Mouse (Mus musculus): ENCODE data around the gene Bcl2a1d. TPM values are rescaled to one million over a fixed set of nuclear protein-coding genes. Genes with fewer than 3 reads are reported as not detected.
"Not testable (repeated sequence)": the region's sequence is repeated elsewhere in the genome, so short reads cannot be mapped to it uniquely, and the experiment has no call there.

The Bcl2a1d gene
- polyA plus RNA-seq, 1 experiment from 2014 or later = 0.25 TPM

DNA sequence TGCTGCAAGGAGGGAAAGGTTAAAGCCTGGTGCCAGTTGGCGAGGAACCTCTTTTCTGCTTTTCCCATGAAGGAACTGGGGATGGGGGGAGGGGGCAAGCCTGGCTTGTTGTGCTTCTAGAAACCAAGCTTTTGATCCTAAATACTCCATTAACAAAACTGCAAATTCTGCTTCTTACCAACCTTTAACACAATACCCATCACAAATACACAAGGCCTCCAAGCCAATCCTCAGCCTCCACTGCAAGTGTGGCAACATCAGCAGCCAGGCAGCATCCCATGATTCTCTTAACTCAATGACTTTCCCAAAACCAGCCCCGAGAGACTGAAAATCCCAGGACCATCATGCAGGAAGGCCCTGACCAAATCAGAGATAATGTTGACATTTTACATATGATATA, 21.3 kb downstream of the Bcl2a1d start:
- H3K27me3 ChIP-seq (ENCODE audit: control insufficient read depth, insufficient read depth, low read length); H3K36me3 ChIP-seq (ENCODE audit: control insufficient read depth, insufficient read depth, low read length); ATAC-seq (ENCODE audit: low FRiP score, low TSS enrichment); DNase-seq; H3K4me3 ChIP-seq (replicated peaks; ENCODE audit: low read depth, low read length); H3K4me2 ChIP-seq (ENCODE audit: low read length); H3K9ac ChIP-seq (replicated peaks; ENCODE audit: low read length); H3K9me3 ChIP-seq (ENCODE audit: control insufficient read depth, low read length); H3K4me1 ChIP-seq (ENCODE audit: control insufficient read depth, insufficient read depth, low read length); H3K27ac ChIP-seq (replicated peaks; ENCODE audit: low read depth, low read length): not testable (repeated sequence)
- WGBS = 97% methylated on average over 2 of the region's 2 CpGs

DNA sequence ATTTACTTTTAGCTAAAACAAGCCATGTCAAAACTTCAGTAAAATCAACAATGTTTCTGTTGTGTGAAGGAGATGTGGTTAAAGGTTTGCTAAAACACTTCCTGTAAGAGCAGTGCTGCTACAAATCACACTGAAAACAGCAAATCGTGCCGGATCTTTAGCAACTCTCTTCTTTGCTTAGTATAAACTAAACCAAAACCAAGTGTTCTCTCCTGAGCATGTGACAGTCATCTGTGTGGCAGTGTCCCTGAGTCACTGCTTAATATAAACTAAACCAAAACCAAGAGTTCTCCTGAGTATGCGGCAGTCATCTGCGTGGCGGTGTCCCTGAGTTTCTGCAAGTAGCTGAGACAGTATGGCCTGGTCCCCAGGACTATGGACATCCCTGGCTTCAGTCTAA, 21.9 kb downstream of the Bcl2a1d start:
- H3K4me1 ChIP-seq (ENCODE audit: control insufficient read depth, insufficient read depth, low read length); H3K27ac ChIP-seq (replicated peaks; ENCODE audit: low read depth, low read length); H3K36me3 ChIP-seq (ENCODE audit: control insufficient read depth, insufficient read depth, low read length); H3K27me3 ChIP-seq (ENCODE audit: control insufficient read depth, insufficient read depth, low read length); ATAC-seq (ENCODE audit: low FRiP score, low TSS enrichment); H3K9me3 ChIP-seq (ENCODE audit: control insufficient read depth, low read length); H3K9ac ChIP-seq (replicated peaks; ENCODE audit: low read length); H3K4me2 ChIP-seq (ENCODE audit: low read length); DNase-seq; H3K4me3 ChIP-seq (replicated peaks; ENCODE audit: low read depth, low read length): not testable (repeated sequence)
- 94% methylated on average over 5 of the region's 5 CpGs for WGBS

DNA sequence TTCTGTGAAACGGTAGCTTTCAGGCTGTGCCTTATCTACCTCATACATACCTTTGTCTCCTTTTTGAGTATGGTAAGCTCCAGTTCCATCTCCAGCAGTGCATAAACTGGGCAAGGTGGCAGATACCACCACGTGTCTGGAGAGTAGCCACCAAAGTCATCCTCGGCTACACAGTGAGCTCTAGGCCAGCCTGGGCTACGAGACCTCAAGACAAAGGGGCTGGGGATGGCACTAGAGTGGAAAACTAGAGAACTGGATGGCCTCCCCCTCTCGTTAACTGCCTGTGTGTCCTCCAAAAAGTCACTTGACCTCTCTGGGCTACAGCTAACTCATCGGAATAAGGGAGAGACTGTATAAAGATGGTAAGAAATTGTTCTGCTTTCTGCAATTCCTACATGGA, 22.4 kb downstream of the Bcl2a1d start:
- ATAC-seq (ENCODE audit: low FRiP score, low TSS enrichment) = no peak
- DNase-seq = no peak
- 91% methylated on average over 6 of the region's 6 CpGs for WGBS
- Histone ChIP-seq H3K4me3 (replicated peaks; ENCODE audit: low read depth, low read length) (no peak overlapping the region), H3K4me1 (ENCODE audit: control insufficient read depth, insufficient read depth, low read length) (no peaks in the 10 kb centered on the region), H3K9me3 (ENCODE audit: control insufficient read depth, low read length) (no peaks in the 10 kb centered on the region), H3K27ac (replicated peaks; ENCODE audit: low read depth, low read length) (no peak overlapping the region), H3K9ac (replicated peaks; ENCODE audit: low read length) (no peak overlapping the region), H3K4me2 (ENCODE audit: low read length) (no peak overlapping the region), H3K27me3 (ENCODE audit: control insufficient read depth, insufficient read depth, low read length) (no peaks in the 10 kb centered on the region), H3K36me3 (ENCODE audit: control insufficient read depth, insufficient read depth, low read length) (no peaks in the 10 kb centered on the region)

DNA sequence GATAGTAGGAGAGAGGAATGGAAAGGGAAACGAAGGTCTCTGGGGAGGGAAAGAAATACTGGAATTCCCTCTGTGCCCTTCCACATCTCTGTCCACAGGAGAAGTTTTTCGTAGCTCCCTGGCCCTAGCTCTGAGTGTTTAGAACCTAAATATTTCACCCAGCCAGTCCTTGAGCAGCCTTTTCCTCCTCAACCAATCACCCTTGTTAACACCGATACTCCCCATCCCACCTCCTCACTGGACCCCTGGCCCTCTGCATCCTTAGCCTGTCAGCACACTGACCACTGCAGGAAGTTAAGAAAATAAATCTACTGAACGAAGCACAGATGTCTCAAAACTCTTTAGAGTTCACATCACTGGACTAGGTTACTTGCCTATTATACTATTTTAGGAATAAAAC, 25.0 kb downstream of the Bcl2a1d start:
- H3K4me2 ChIP-seq (ENCODE audit: low read length) = no peak overlapping the region
- H3K4me1 ChIP-seq (ENCODE audit: control insufficient read depth, insufficient read depth, low read length) = no peaks in the 10 kb centered on the region
- no peak overlapping the region for H3K4me3 ChIP-seq (replicated peaks; ENCODE audit: low read depth, low read length)
- WGBS = 93% methylated on average over 4 of the region's 4 CpGs
- no peak overlapping the region for H3K27ac ChIP-seq (replicated peaks; ENCODE audit: low read depth, low read length)
- H3K9ac ChIP-seq (replicated peaks; ENCODE audit: low read length) = no peak overlapping the region
- no peaks in the 10 kb centered on the region for H3K27me3 ChIP-seq (ENCODE audit: control insufficient read depth, insufficient read depth, low read length)
- no peaks in the 10 kb centered on the region for H3K36me3 ChIP-seq (ENCODE audit: control insufficient read depth, insufficient read depth, low read length)
- no peak for DNase-seq
- H3K9me3 ChIP-seq (ENCODE audit: control insufficient read depth, low read length) = no peaks in the 10 kb centered on the region
- no peak for ATAC-seq (ENCODE audit: low FRiP score, low TSS enrichment)

- H3K4me3 ChIP-seq (replicated peaks; ENCODE audit: low read depth, low read length); H3K27me3 ChIP-seq (ENCODE audit: control insufficient read depth, insufficient read depth, low read length); H3K9me3 ChIP-seq (ENCODE audit: control insufficient read depth, low read length); DNase-seq; H3K27ac ChIP-seq (replicated peaks; ENCODE audit: low read depth, low read length); H3K9ac ChIP-seq (replicated peaks; ENCODE audit: low read length); ATAC-seq (ENCODE audit: low FRiP score, low TSS enrichment); H3K4me2 ChIP-seq (ENCODE audit: low read length); H3K4me1 ChIP-seq (ENCODE audit: control insufficient read depth, insufficient read depth, low read length); H3K36me3 ChIP-seq (ENCODE audit: control insufficient read depth, insufficient read depth, low read length): not testable (repeated sequence)
- 80% methylated on average over 8 of the region's 8 CpGs for WGBS
These were observed 26.6 kb downstream of the Bcl2a1d start for GRCm38 (mm10) chr9:88705157-88705556.

GRCm38 (mm10) chr9:88698746-88699145, 33.0 kb downstream of the Bcl2a1d start:
- no CpG with 5 or more reads among the region's 2 CpGs for WGBS
- ATAC-seq (ENCODE audit: low FRiP score, low TSS enrichment); H3K4me1 ChIP-seq (ENCODE audit: control insufficient read depth, insufficient read depth, low read length): not testable (repeated sequence)

GRCm38 (mm10) chr9:88691307-88691706, 40.4 kb downstream of the Bcl2a1d start:
- DNase-seq; H3K27me3 ChIP-seq (ENCODE audit: control insufficient read depth, insufficient read depth, low read length); H3K9ac ChIP-seq (replicated peaks; ENCODE audit: low read length); ATAC-seq (ENCODE audit: low FRiP score, low TSS enrichment); H3K9me3 ChIP-seq (ENCODE audit: control insufficient read depth, low read length); H3K4me2 ChIP-seq (ENCODE audit: low read length); H3K36me3 ChIP-seq (ENCODE audit: control insufficient read depth, insufficient read depth, low read length); H3K4me3 ChIP-seq (replicated peaks; ENCODE audit: low read depth, low read length); H3K27ac ChIP-seq (replicated peaks; ENCODE audit: low read depth, low read length); H3K4me1 ChIP-seq (ENCODE audit: control insufficient read depth, insufficient read depth, low read length): not testable (repeated sequence)
- WGBS = 90% methylated on average over 2 of the region's 2 CpGs

More at GRCm38 (mm10) chr9:88698746-88699145, 33.0 kb downstream of the Bcl2a1d start:
- not testable (repeated sequence) for DNase-seq; H3K27ac ChIP-seq (replicated peaks; ENCODE audit: low read depth, low read length); H3K9ac ChIP-seq (replicated peaks; ENCODE audit: low read length); H3K36me3 ChIP-seq (ENCODE audit: control insufficient read depth, insufficient read depth, low read length); H3K4me3 ChIP-seq (replicated peaks; ENCODE audit: low read depth, low read length); H3K4me2 ChIP-seq (ENCODE audit: low read length); H3K27me3 ChIP-seq (ENCODE audit: control insufficient read depth, insufficient read depth, low read length); H3K9me3 ChIP-seq (ENCODE audit: control insufficient read depth, low read length)

DNA sequence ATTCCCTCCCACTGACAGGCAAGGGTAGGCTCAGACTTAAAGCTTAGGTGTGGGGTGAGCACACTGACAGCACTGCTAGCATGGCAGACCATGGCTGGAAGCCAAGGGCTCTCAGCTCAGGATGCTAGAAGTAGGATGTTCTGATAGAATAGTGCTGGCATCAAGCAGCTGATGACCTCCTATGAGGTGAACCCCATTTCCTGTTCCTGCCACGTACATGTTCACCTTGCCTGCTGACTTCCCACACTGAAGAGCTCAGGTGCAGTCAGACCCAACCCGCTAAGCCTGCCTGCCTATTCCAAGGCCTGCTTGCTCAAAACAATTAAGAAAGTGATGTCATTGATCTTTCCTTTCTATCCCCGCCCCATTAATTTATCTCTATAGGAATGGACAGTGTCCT, 42.3 kb downstream of the Bcl2a1d start:
- H3K4me3 ChIP-seq (replicated peaks; ENCODE audit: low read depth, low read length); H3K4me2 ChIP-seq (ENCODE audit: low read length); H3K4me1 ChIP-seq (ENCODE audit: control insufficient read depth, insufficient read depth, low read length); ATAC-seq (ENCODE audit: low FRiP score, low TSS enrichment); H3K27ac ChIP-seq (replicated peaks; ENCODE audit: low read depth, low read length); DNase-seq; H3K36me3 ChIP-seq (ENCODE audit: control insufficient read depth, insufficient read depth, low read length); H3K9ac ChIP-seq (replicated peaks; ENCODE audit: low read length); H3K9me3 ChIP-seq (ENCODE audit: control insufficient read depth, low read length); H3K27me3 ChIP-seq (ENCODE audit: control insufficient read depth, insufficient read depth, low read length): not testable (repeated sequence)
- 89% methylated on average over 3 of the region's 3 CpGs for WGBS

DNA sequence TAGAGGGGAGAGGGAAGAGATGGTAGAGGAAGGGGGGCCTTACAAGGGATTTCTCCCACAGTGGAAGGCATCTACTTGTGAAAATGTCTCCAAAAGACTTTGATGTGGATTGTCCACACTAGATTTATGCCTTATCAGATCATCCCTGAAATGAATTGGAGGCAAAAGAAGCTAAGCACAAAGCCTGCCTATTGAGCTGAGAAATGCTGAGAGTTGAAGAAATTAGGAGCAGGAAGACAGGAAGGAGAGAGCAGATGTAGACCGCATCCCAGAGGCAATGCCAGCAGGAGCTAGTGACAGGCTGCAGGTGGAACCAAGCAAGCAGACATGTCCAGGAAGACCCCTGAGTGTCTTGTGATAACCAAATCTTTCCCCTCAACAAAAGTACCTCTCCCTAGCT, 45.0 kb downstream of the Bcl2a1d start:
- not testable (repeated sequence) for H3K27ac ChIP-seq (replicated peaks; ENCODE audit: low read depth, low read length); ATAC-seq (ENCODE audit: low FRiP score, low TSS enrichment); H3K9me3 ChIP-seq (ENCODE audit: control insufficient read depth, low read length); H3K27me3 ChIP-seq (ENCODE audit: control insufficient read depth, insufficient read depth, low read length); H3K9ac ChIP-seq (replicated peaks; ENCODE audit: low read length); H3K4me1 ChIP-seq (ENCODE audit: control insufficient read depth, insufficient read depth, low read length); H3K36me3 ChIP-seq (ENCODE audit: control insufficient read depth, insufficient read depth, low read length); DNase-seq; H3K4me3 ChIP-seq (replicated peaks; ENCODE audit: low read depth, low read length); H3K4me2 ChIP-seq (ENCODE audit: low read length)
- WGBS = 94% methylated on average over 1 of the region's 1 CpGs
